Mouse (Mus musculus) hindbrain, embryonic 10.5 days (tissue): ENCODE measurements around the gene Tmie. TPM values are rescaled to one million over a fixed set of nuclear protein-coding genes. Genes with fewer than 3 reads are reported as not detected.

Experiments
- DNase-seq: peaks from one replicate; pipeline ENCODE4 v3.0.0-alpha.2; 2017; ENCODE audit warnings: low spot score
- H3K27ac ChIP-seq: fragments of 300-500 bp; sonication (generic); 2 replicates; pipeline ENCODE4 v1.5.1; 2016; ENCODE audit warnings: mild to moderate bottlenecking, moderate library complexity
- H3K27me3 ChIP-seq: fragments of 300-500 bp; sonication (generic); 2 replicates; pipeline ENCODE4 v1.6.1; 2016; ENCODE audit warnings: mild to moderate bottlenecking; ENCODE audit not compliant: poor library complexity, insufficient read depth, severe bottlenecking
- H3K36me3 ChIP-seq: fragments of 300-500 bp; sonication (generic); 2 replicates; pipeline ENCODE4 v1.6.1; 2016; ENCODE audit warnings: mild to moderate bottlenecking, moderate library complexity
- H3K4me1 ChIP-seq: fragments of 300-500 bp; sonication (generic); replicated peaks from 2 replicates; pipeline ENCODE4 v1.6.1; 2016; ENCODE audit warnings: mild to moderate bottlenecking
- H3K4me3 ChIP-seq: fragments of 300-500 bp; sonication (generic); 2 replicates; pipeline ENCODE4 v1.5.1; 2016; ENCODE audit warnings: mild to moderate bottlenecking, moderate library complexity
- H3K9me3 ChIP-seq: fragments of 300-500 bp; sonication (generic); 2 replicates; pipeline ENCODE4 v1.6.1; 2016; ENCODE audit warnings: mild to moderate bottlenecking, moderate library complexity
- WGBS: fragments of 180-500 bp; shearing (Covaris S2); methylation state at CpG from one replicate; pipeline ENCODE4 v1.1.7; 2016; 5-methylcytosine and 5-hydroxymethylcytosine counted together
- polyA plus RNA-seq: library from polyadenylated mRNA; unstranded; fragments of >200 nt; fragmentation: Nextera tagmentation; extraction: Ambion mirVana; gene quantifications from 2 replicates; pipeline ENCODE4 v1.2.1, GENCODE M21; 2016

The Tmie gene
- polyA plus RNA-seq, 1 experiment from 2014 or later, result 0.18 TPM

- DNase-seq, result no peak
- 68% methylated on average over 10 of the region's 10 CpGs for WGBS
Measured at GRCm38 (mm10) chr9:110899451-110900008, 19.6 kb upstream of the Tmie start.

GRCm38 (mm10) chr9:110896595-110896994 lies 16.7 kb upstream of the Tmie start:
- H3K27me3 ChIP-seq, result peaks cover 31% of the 10 kb centered on the region
- 12% methylated on average over 6 of the region's 6 CpGs for WGBS
- peak overlapping the region; percentile 26 for H3K4me3 ChIP-seq
- no peaks in the 10 kb centered on the region for H3K36me3 ChIP-seq
- DNase-seq, result peak; percentile 54
- H3K9me3 ChIP-seq, result no peaks in the 10 kb centered on the region
- peak overlapping the region; percentile 59 for H3K27ac ChIP-seq
- peaks cover 28% of the 10 kb centered on the region for H3K4me1 ChIP-seq

More at GRCm38 (mm10) chr9:110899451-110900008, 19.6 kb upstream of the Tmie start:
- Histone ChIP-seq H3K9me3 (no peaks in the 10 kb centered on the region), H3K4me1 (peaks cover 18% of the 10 kb centered on the region), H3K36me3 (no peaks in the 10 kb centered on the region), H3K4me3 (no peak overlapping the region), H3K27me3 (peaks cover 14% of the 10 kb centered on the region), H3K27ac (no peak overlapping the region)

GRCm38 (mm10) chr9:110895994-110896393 lies 16.1 kb upstream of the Tmie start:
- H3K9me3 ChIP-seq, result no peaks in the 10 kb centered on the region
- H3K36me3 ChIP-seq, result no peaks in the 10 kb centered on the region
- peak overlapping the region; percentile 26 for H3K4me3 ChIP-seq
- DNase-seq, result no peak
- peaks cover 33% of the 10 kb centered on the region for H3K27me3 ChIP-seq
- WGBS, result 26% methylated on average over 7 of the region's 7 CpGs
- peaks cover 29% of the 10 kb centered on the region for H3K4me1 ChIP-seq
- peak overlapping the region; percentile 59 for H3K27ac ChIP-seq

GRCm38 (mm10) chr9:110895507-110895906 lies 15.6 kb upstream of the Tmie start:
- no peaks in the 10 kb centered on the region for H3K36me3 ChIP-seq
- peaks cover 33% of the 10 kb centered on the region for H3K27me3 ChIP-seq
- H3K4me1 ChIP-seq, result peaks cover 34% of the 10 kb centered on the region
- no peak for DNase-seq
- H3K27ac ChIP-seq, result no peak overlapping the region
- WGBS, result 58% methylated on average over 5 of the region's 5 CpGs
- no peaks in the 10 kb centered on the region for H3K9me3 ChIP-seq
- H3K4me3 ChIP-seq, result no peak overlapping the region

- no peaks in the 10 kb centered on the region for H3K36me3 ChIP-seq
- H3K4me3 ChIP-seq, result no peak overlapping the region
- H3K27me3 ChIP-seq, result peaks cover 40% of the 10 kb centered on the region
- no peak overlapping the region for H3K27ac ChIP-seq
- peaks cover 45% of the 10 kb centered on the region for H3K4me1 ChIP-seq
- H3K9me3 ChIP-seq, result no peaks in the 10 kb centered on the region
- 66% methylated on average over 10 of the region's 10 CpGs for WGBS
- DNase-seq, result no peak
Measured at GRCm38 (mm10) chr9:110893429-110893828, 13.5 kb upstream of the Tmie start.

- Histone ChIP-seq H3K4me1 (peaks cover 54% of the 10 kb centered on the region), H3K4me3 (no peak overlapping the region), H3K36me3 (no peaks in the 10 kb centered on the region), H3K27ac (no peak overlapping the region), H3K9me3 (no peaks in the 10 kb centered on the region), H3K27me3 (peaks cover 40% of the 10 kb centered on the region)
- no peak for DNase-seq
- WGBS, result 81% methylated on average over 3 of the region's 3 CpGs
Measured at GRCm38 (mm10) chr9:110892552-110892951, 12.6 kb upstream of the Tmie start.

GRCm38 (mm10) chr9:110891077-110891828 lies 11.3 kb upstream of the Tmie start:
- H3K4me3 ChIP-seq, result no peak overlapping the region
- peaks cover 54% of the 10 kb centered on the region for H3K4me1 ChIP-seq
- H3K27me3 ChIP-seq, result peaks cover 42% of the 10 kb centered on the region
- DNase-seq, result no peak
- WGBS, result 80% methylated on average over 12 of the region's 12 CpGs
- H3K9me3 ChIP-seq, result no peaks in the 10 kb centered on the region
- no peaks in the 10 kb centered on the region for H3K36me3 ChIP-seq
- no peak overlapping the region for H3K27ac ChIP-seq

GRCm38 (mm10) chr9:110890026-110890783 lies 10.3 kb upstream of the Tmie start:
- Histone ChIP-seq H3K27me3 (peaks cover 36% of the 10 kb centered on the region), H3K27ac (peak overlapping the region; percentile 17; the same call in 1 of the 2 replicates), H3K4me3 (peak overlapping the region; percentile 16; the same call in 1 of the 2 replicates), H3K36me3 (no peaks in the 10 kb centered on the region), H3K4me1 (peaks cover 43% of the 10 kb centered on the region), H3K9me3 (no peaks in the 10 kb centered on the region)
- DNase-seq, result peak; percentile 35
- 13% methylated on average over 21 of the region's 21 CpGs for WGBS

- DNase-seq, result no peak
- no peaks in the 10 kb centered on the region for H3K36me3 ChIP-seq
- WGBS, result 91% methylated on average over 14 of the region's 14 CpGs
- no peak overlapping the region for H3K4me3 ChIP-seq
- no peaks in the 10 kb centered on the region for H3K9me3 ChIP-seq
- peaks cover 44% of the 10 kb centered on the region for H3K4me1 ChIP-seq
- peak overlapping the region; percentile 35; the same call in 1 of the 2 replicates for H3K27ac ChIP-seq
- H3K27me3 ChIP-seq, result peaks cover 33% of the 10 kb centered on the region; the same call in 1 of the 2 replicates
Measured at GRCm38 (mm10) chr9:110888935-110889334, 9.0 kb upstream of the Tmie start.

- Histone ChIP-seq H3K36me3 (no peaks in the 10 kb centered on the region), H3K4me3 (no peak overlapping the region), H3K4me1 (peaks cover 39% of the 10 kb centered on the region), H3K27me3 (peaks cover 25% of the 10 kb centered on the region; the same call in 1 of the 2 replicates), H3K27ac (no peak overlapping the region), H3K9me3 (no peaks in the 10 kb centered on the region)
- 58% methylated on average over 9 of the region's 9 CpGs for WGBS
- DNase-seq, result no peak
Measured at GRCm38 (mm10) chr9:110887388-110888303, 7.7 kb upstream of the Tmie start.

GRCm38 (mm10) chr9:110881953-110882352 lies 2.0 kb upstream of the Tmie start:
- H3K9me3 ChIP-seq, result no peaks in the 10 kb centered on the region
- H3K27me3 ChIP-seq, result peaks cover 68% of the 10 kb centered on the region
- H3K4me3 ChIP-seq, result no peak overlapping the region
- H3K4me1 ChIP-seq, result peaks cover 22% of the 10 kb centered on the region
- WGBS, result 78% methylated on average over 7 of the region's 7 CpGs
- DNase-seq, result no peak
- H3K27ac ChIP-seq, result no peak overlapping the region
- no peaks in the 10 kb centered on the region for H3K36me3 ChIP-seq

GRCm38 (mm10) chr9:110880772-110881171 lies 859 bp upstream of the Tmie start:
- H3K9me3 ChIP-seq, result no peaks in the 10 kb centered on the region
- DNase-seq, result no peak
- no peaks in the 10 kb centered on the region for H3K36me3 ChIP-seq
- peaks cover 68% of the 10 kb centered on the region for H3K27me3 ChIP-seq
- H3K4me3 ChIP-seq, result peak overlapping the region; percentile 64
- H3K27ac ChIP-seq, result no peak overlapping the region
- 73% methylated on average over 4 of the region's 4 CpGs for WGBS
- H3K4me1 ChIP-seq, result peaks cover 20% of the 10 kb centered on the region
